Mouse (Mus musculus) forebrain, embryonic 11.5 days (tissue): Measurements from ENCODE around the gene Mocs1. TPM values are rescaled to one million over a fixed set of nuclear protein-coding genes. Genes with fewer than 3 reads are reported as not detected.
"Not testable (repeated sequence)": the region's sequence is repeated elsewhere in the genome, so short reads cannot be mapped to it uniquely, and the experiment has no call there.

Source experiments
- ATAC-seq: fragments of 200-750 bp; cut with Nextera tagmentation; replicated peaks from 2 replicates; pipeline ENCODE4 v1.8.0; 2017; ENCODE audit warnings: moderate TSS enrichment; ENCODE audit not compliant: low FRiP score
- DNase-seq: peaks from one replicate; pipeline ENCODE4 v3.0.0-alpha.2; 2017; ENCODE audit warnings: low spot score
- H3K27ac ChIP-seq: fragments of 300-500 bp; sonication (generic); 2 replicates; pipeline ENCODE4 v1.5.1; 2014; ENCODE audit warnings: low read depth, low read length
- H3K27me3 ChIP-seq: fragments of 300-500 bp; sonication (generic); 2 replicates; pipeline ENCODE4 v1.6.1; 2014; ENCODE audit warnings: mild to moderate bottlenecking, low read length, mixed read lengths; ENCODE audit not compliant: control insufficient read depth, insufficient read depth
- H3K36me3 ChIP-seq: fragments of 300-500 bp; sonication (generic); 2 replicates; pipeline ENCODE4 v1.6.1; 2014; ENCODE audit warnings: mild to moderate bottlenecking, low read length, moderate library complexity, mixed read lengths; ENCODE audit not compliant: control insufficient read depth, insufficient read depth
- H3K4me1 ChIP-seq: fragments of 300-500 bp; sonication (generic); replicated peaks from 2 replicates; pipeline ENCODE4 v1.6.1; 2014; ENCODE audit warnings: low read length, mixed read lengths; ENCODE audit not compliant: control insufficient read depth, insufficient read depth
- H3K4me2 ChIP-seq: fragments of 300-500 bp; sonication (generic); 2 replicates; pipeline ENCODE4 v1.6.1; 2014; ENCODE audit warnings: low read depth, mild to moderate bottlenecking, low read length, moderate library complexity, mixed read lengths; ENCODE audit not compliant: severe bottlenecking
- H3K4me3 ChIP-seq: fragments of 300-500 bp; sonication (generic); 2 replicates; pipeline ENCODE4 v1.5.1; 2014; ENCODE audit warnings: low read depth, low read length
- H3K9ac ChIP-seq: fragments of 300-500 bp; sonication (generic); 2 replicates; pipeline ENCODE4 v1.6.1; 2014; ENCODE audit warnings: low read length
- H3K9me3 ChIP-seq: fragments of 300-500 bp; sonication (generic); 2 replicates; pipeline ENCODE4 v1.6.1; 2016; ENCODE audit warnings: low read length, mixed read lengths; ENCODE audit not compliant: control insufficient read depth
- WGBS: fragments of 180-500 bp; shearing (Covaris S2); extraction: QIAGEN DNeasy Blood & Tissue Kit; methylation state at CpG from one replicate; pipeline ENCODE4 v1.1.7; 2014; 5-methylcytosine and 5-hydroxymethylcytosine counted together
- polyA plus RNA-seq: library from polyadenylated mRNA; unstranded; fragments of >200 nt; fragmentation: Nextera tagmentation; extraction: Ambion mirVana; gene quantifications from 2 replicates; pipeline ENCODE4 v1.2.1, GENCODE M21; 2014

Mocs1 gene
- polyA plus RNA-seq, 1 experiment from 2014 or later: 5.6 TPM

GRCm38 (mm10) chr17:49436631-49437030 lies 8.5 kb downstream of the Mocs1 start:
- Histone ChIP-seq H3K27ac (no peak overlapping the region), H3K36me3 (peaks cover 3% of the 10 kb centered on the region; the same call in 1 of the 2 replicates), H3K4me1 (no peaks in the 10 kb centered on the region), H3K4me2 (no peak overlapping the region), H3K9ac (no peak overlapping the region), H3K27me3 (no peaks in the 10 kb centered on the region), H3K4me3 (no peak overlapping the region), H3K9me3 (no peaks in the 10 kb centered on the region)
- 89% methylated on average over 6 of the region's 6 CpGs for WGBS
- no peak for ATAC-seq
- DNase-seq: no peak

- ATAC-seq: not testable (repeated sequence)
These were observed 9.1 kb downstream of the Mocs1 start for GRCm38 (mm10) chr17:49437306-49437705.

GRCm38 (mm10) chr17:49438822-49439574 lies 10.8 kb downstream of the Mocs1 start:
- Histone ChIP-seq H3K4me1 (no peaks in the 10 kb centered on the region), H3K27ac (no peak overlapping the region), H3K36me3 (peaks cover 3% of the 10 kb centered on the region; the same call in 1 of the 2 replicates), H3K9me3 (no peaks in the 10 kb centered on the region), H3K4me3 (no peak overlapping the region), H3K27me3 (no peaks in the 10 kb centered on the region), H3K9ac (no peak overlapping the region), H3K4me2 (no peak overlapping the region)
- DNase-seq (no peak), ATAC-seq (no peak)
- WGBS: 90% methylated on average over 12 of the region's 12 CpGs

More at GRCm38 (mm10) chr17:49437306-49437705, 9.1 kb downstream of the Mocs1 start:
- H3K27me3 ChIP-seq, H3K4me1 ChIP-seq, H3K9ac ChIP-seq, H3K27ac ChIP-seq, H3K9me3 ChIP-seq, H3K4me2 ChIP-seq, H3K4me3 ChIP-seq, DNase-seq, H3K36me3 ChIP-seq: not testable (repeated sequence)

GRCm38 (mm10) chr17:49439706-49440105 lies 11.5 kb downstream of the Mocs1 start:
- no peak overlapping the region for H3K9ac ChIP-seq
- H3K27me3 ChIP-seq: no peaks in the 10 kb centered on the region
- no peak overlapping the region for H3K4me2 ChIP-seq
- H3K36me3 ChIP-seq: peaks cover 3% of the 10 kb centered on the region; the same call in 1 of the 2 replicates
- no peaks in the 10 kb centered on the region for H3K4me1 ChIP-seq
- H3K27ac ChIP-seq: no peak overlapping the region
- H3K4me3 ChIP-seq: no peak overlapping the region
- no peak for DNase-seq
- WGBS: 92% methylated on average over 4 of the region's 4 CpGs
- H3K9me3 ChIP-seq: no peaks in the 10 kb centered on the region
- no peak for ATAC-seq

GRCm38 (mm10) chr17:49440331-49441130 lies 12.4 kb downstream of the Mocs1 start:
- 89% methylated on average over 14 of the region's 14 CpGs for WGBS
- no peak for ATAC-seq

GRCm38 (mm10) chr17:49442841-49443240 lies 14.7 kb downstream of the Mocs1 start:
- not testable (repeated sequence) for H3K36me3 ChIP-seq, H3K4me2 ChIP-seq, H3K27ac ChIP-seq, H3K27me3 ChIP-seq, H3K4me1 ChIP-seq, DNase-seq, ATAC-seq, H3K9me3 ChIP-seq, H3K9ac ChIP-seq, H3K4me3 ChIP-seq
- 85% methylated on average over 3 of the region's 3 CpGs for WGBS

More at GRCm38 (mm10) chr17:49440331-49441130, 12.4 kb downstream of the Mocs1 start:
- Histone ChIP-seq H3K9ac (no peak overlapping the region), H3K4me1 (no peaks in the 10 kb centered on the region), H3K4me3 (no peak overlapping the region), H3K27me3 (no peaks in the 10 kb centered on the region), H3K4me2 (no peak overlapping the region), H3K36me3 (no peaks in the 10 kb centered on the region; the same call in 1 of the 2 replicates), H3K9me3 (no peaks in the 10 kb centered on the region), H3K27ac (no peak overlapping the region)
- DNase-seq: no peak

GRCm38 (mm10) chr17:49448570-49449229 lies 20.5 kb downstream of the Mocs1 start:
- ATAC-seq (no peak), DNase-seq (no peak)
- H3K27ac ChIP-seq: no peak overlapping the region
- 86% methylated on average over 8 of the region's 9 CpGs for WGBS
- no peak overlapping the region for H3K4me2 ChIP-seq
- H3K9ac ChIP-seq: no peak overlapping the region
- no peaks in the 10 kb centered on the region for H3K9me3 ChIP-seq
- no peaks in the 10 kb centered on the region for H3K4me1 ChIP-seq
- H3K4me3 ChIP-seq: no peak overlapping the region
- no peaks in the 10 kb centered on the region for H3K27me3 ChIP-seq
- H3K36me3 ChIP-seq: no peaks in the 10 kb centered on the region

GRCm38 (mm10) chr17:49449230-49449608 lies 21.1 kb downstream of the Mocs1 start:
- no peak overlapping the region for H3K9ac ChIP-seq
- 87% methylated on average over 8 of the region's 8 CpGs for WGBS
- no peak overlapping the region for H3K27ac ChIP-seq
- ATAC-seq (no peak), DNase-seq (no peak)
- no peaks in the 10 kb centered on the region for H3K9me3 ChIP-seq
- H3K36me3 ChIP-seq: no peaks in the 10 kb centered on the region
- no peak overlapping the region for H3K4me2 ChIP-seq
- H3K4me1 ChIP-seq: no peaks in the 10 kb centered on the region
- H3K4me3 ChIP-seq: no peak overlapping the region
- H3K27me3 ChIP-seq: no peaks in the 10 kb centered on the region
